Comparison of ENCODE assay signal across 8 mouse cellular contexts in the genomic region with DNA sequence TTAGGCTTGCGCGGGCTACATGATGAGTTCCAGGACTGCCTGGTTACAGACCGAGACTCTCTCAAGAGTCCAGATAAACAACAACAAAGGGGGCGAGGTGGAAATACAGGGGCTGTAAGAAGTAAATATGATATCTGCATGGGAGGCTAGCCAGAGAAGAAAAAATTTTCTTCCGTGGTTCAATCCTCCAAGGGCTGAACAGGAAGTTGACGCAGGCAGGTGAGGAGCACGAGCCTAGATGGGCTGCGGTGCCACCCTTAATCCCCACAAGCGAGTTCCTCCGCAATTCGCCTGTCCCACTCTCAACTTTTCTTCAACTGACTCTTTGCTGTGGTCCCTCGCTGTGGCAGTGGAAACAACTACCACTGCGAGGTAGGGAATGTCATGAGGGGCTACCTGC. TPM values are rescaled to one million over a fixed set of nuclear protein-coding genes. Genes with fewer than 3 reads are reported as not detected.
DNase-seq lines count a peak whose midpoint lies in the region; ATAC-seq and TF ChIP-seq lines count a peak whose summit lies in the region.

No protein-coding gene starts in this region.

- peak overlapping the region; percentile 73 for H3K4me2 ChIP-seq in hindbrain, embryonic 15.5 days

- WGBS in hindbrain, embryonic 15.5 days, result 3% methylated on average over 13 of the region's 13 CpGs

- intact Hi-C loops in left cerebral cortex, postnatal 4 days (cut with DNase I), result no loop called here

- H3K27me3 ChIP-seq in hindbrain, embryonic 15.5 days, result no peaks in the 10 kb centered on the region

- ATAC-seq in hindbrain, embryonic 15.5 days (ENCODE audit: low FRiP score, low read depth), result no peak
- ATAC-seq in megakaryocyte-erythroid progenitor cell, adult 5-6 weeks (replicated peaks; ENCODE audit: low FRiP score, low TSS enrichment, poor library complexity, severe bottlenecking), result peak; percentile 44

- peak overlapping the region; percentile 68 for H3K4me3 ChIP-seq in cortical plate, adult 2 months (ENCODE audit: insufficient read depth, low read length)
- peak overlapping the region; percentile 76 for H3K4me3 ChIP-seq in hindbrain, embryonic 15.5 days

- H3K27ac ChIP-seq in cortical plate, adult 2 months (ENCODE audit: insufficient read depth, low read length), result no peak overlapping the region
- H3K27ac ChIP-seq in hindbrain, embryonic 15.5 days (replicated peaks), result peak overlapping the region; percentile 80; the same call in 1 of the 2 replicates

- H3K36me3 ChIP-seq in hindbrain, embryonic 15.5 days, result no peaks in the 10 kb centered on the region

- peak overlapping the region; percentile 28 for H3K9ac ChIP-seq in hindbrain, embryonic 15.5 days

- H3K9me3 ChIP-seq in hindbrain, embryonic 15.5 days, result no peaks in the 10 kb centered on the region

- peaks cover 2% of the 10 kb centered on the region; the same call in 1 of the 2 replicates for H3K4me1 ChIP-seq in cortical plate, adult 2 months (ENCODE audit: control insufficient read depth, insufficient read depth, low read length)
- peaks cover 11% of the 10 kb centered on the region for H3K4me1 ChIP-seq in hindbrain, embryonic 15.5 days (replicated peaks)

- peak; percentile 3 for DNase-seq in left cerebral cortex, postnatal 4 days
- DNase-seq in left cerebral cortex, adult 11 months (ENCODE audit: low spot score), result no peak
- no peak for DNase-seq in embryo, embryonic 9.5 days (ENCODE audit: extremely low spot score)
- no peak for DNase-seq in frontal cortex, postnatal 25 days (ENCODE audit: low spot score in 2 of 2)
- DNase-seq in right cerebral cortex, adult 18-20 months, result no peak

- no peak for TF ChIP-seq CTCF in cortical plate, adult 2 months (IDR thresholded peaks at IDR 0.05; ENCODE audit: extremely low read depth, insufficient read depth, low read length)

- TF ChIP-seq POLR2A in cortical plate, adult 2 months (IDR thresholded peaks at IDR 0.05; ENCODE audit: extremely low read depth, insufficient read depth, low read length), result no peak

RNA-seq across cellular contexts. Expression of a gene that starts 0.6 kb away (rescaled TPM):
- 10 to 100 TPM; 41.7 to 41.8 TPM for total RNA-seq in left cerebral cortex, postnatal 4 days (2021)
- 48.9 and 54.7 TPM in 2 replicates for polyA plus RNA-seq in cortical plate, adult 2 months (2012; rRNA removed)
- polyA plus RNA-seq in hindbrain, embryonic 15.5 days (2015; fragmentation: Nextera tagmentation; extraction: Ambion mirVana), result 20.9 and 23.8 TPM in 2 replicates
- total RNA-seq in megakaryocyte-erythroid progenitor cell, adult 5-6 weeks (2014; fragmentation: Nextera tagmentation), result 0.72 and 9.1 TPM in 2 replicates
- total RNA-seq in megakaryocyte-erythroid progenitor cell, adult 5-6 weeks (2017), result 4.9 and 8.4 TPM in 2 replicates

Comparison
In these comparisons a context has a peak if more than half of its experiments do, and no peak if none do; other contexts are left out.
1. RNA of a gene that starts 0.6 kb away (total RNA-seq): 41.7 to 41.8 TPM in left cerebral cortex, postnatal 4 days; 0.72 to 9.1 TPM in megakaryocyte-erythroid progenitor cell, adult 5-6 weeks; every median in the first group is over 4 times any median in the second.